In genomic region chr15:56128029-56128428, GRCm38 (mm10) we compare ENCODE assay signal across 20 mouse cellular contexts.
DNase-seq lines count a peak whose midpoint lies in the region; ATAC-seq lines count a peak whose summit lies in the region.
"Had no signal": no experiment of that assay in that cellular context is flagged by ENCODE, and none has a peak within 500 bp of the region (broad histone marks: within the 10 kb centered on the region; RNA-seq: fewer than 3 reads in every experiment).

No protein-coding gene starts in this region.

- no peak overlapping the region for H3K9ac ChIP-seq in forebrain, embryonic 14.5 days (ENCODE audit: low read length)
- H3K9ac ChIP-seq in hindbrain, embryonic 14.5 days: no peak overlapping the region
- no peak overlapping the region for H3K9ac ChIP-seq in hindbrain, embryonic 12.5 days
- H3K9ac ChIP-seq in forebrain, embryonic 16.5 days (replicated peaks; ENCODE audit: low read depth, low read length): no peak overlapping the region
- H3K9ac ChIP-seq: embryonic facial prominence, embryonic 13.5 days; embryonic facial prominence, embryonic 15.5 days had no signal

- intact Hi-C loops in left cerebral cortex, postnatal 4 days (cut with DNase I): no loop called here

- peak; percentile 23 for DNase-seq in forebrain, embryonic 14.5 days (ENCODE audit: low spot score)
- DNase-seq in forebrain, embryonic 10.5 days (ENCODE audit: extremely low spot score, low spot score): no peak
- peak; percentile 18 for DNase-seq in hindbrain, embryonic 14.5 days (ENCODE audit: low spot score)
- DNase-seq in left cerebral cortex, postnatal 4 days: no peak
- no peak for DNase-seq in adrenal gland, adult (ENCODE audit: inconsistent age in 2 of 2, low spot score in 1 of 2)
- DNase-seq: adrenal gland, adult 8-10 months; adrenal gland, postnatal 14 days; adrenal gland, postnatal 36 days; cerebellum, adult 11 months; cerebellum, adult 18-20 months; cerebellum, adult 8-10 months; cerebellum, adult 9-11 months; cerebellum, postnatal 14 days; cerebellum, postnatal 36 days; embryo, embryonic 11 days had no signal

- no peak overlapping the region for H3K4me2 ChIP-seq in forebrain, embryonic 14.5 days (ENCODE audit: low read length)
- H3K4me2 ChIP-seq in hindbrain, embryonic 14.5 days (replicated peaks): no peak overlapping the region
- H3K4me2 ChIP-seq in hindbrain, embryonic 12.5 days (replicated peaks): no peak overlapping the region
- H3K4me2 ChIP-seq in forebrain, embryonic 16.5 days (ENCODE audit: low read length): no peak overlapping the region
- H3K4me2 ChIP-seq: embryonic facial prominence, embryonic 13.5 days; embryonic facial prominence, embryonic 15.5 days had no signal

- 59% methylated on average over 1 of the region's 1 CpGs for WGBS in forebrain, embryonic 14.5 days
- WGBS in forebrain, embryonic 10.5 days: 88% methylated on average over 1 of the region's 1 CpGs
- WGBS in hindbrain, embryonic 14.5 days: 80% methylated on average over 1 of the region's 1 CpGs
- WGBS in hindbrain, embryonic 12.5 days: 90% methylated on average over 1 of the region's 1 CpGs
- WGBS in forebrain, embryonic 16.5 days: 63% methylated on average over 1 of the region's 1 CpGs

- H3K27ac ChIP-seq in forebrain, embryonic 14.5 days (ENCODE audit: low read depth, low read length): no peak overlapping the region
- H3K27ac ChIP-seq in forebrain, embryonic 10.5 days: no peak overlapping the region
- no peak overlapping the region for H3K27ac ChIP-seq in hindbrain, embryonic 14.5 days
- no peak overlapping the region for H3K27ac ChIP-seq in hindbrain, embryonic 12.5 days
- no peak overlapping the region for H3K27ac ChIP-seq in forebrain, embryonic 16.5 days (ENCODE audit: low read length)
- H3K27ac ChIP-seq: embryonic facial prominence, embryonic 13.5 days; embryonic facial prominence, embryonic 15.5 days had no signal

- ATAC-seq in forebrain, embryonic 14.5 days: peak; percentile 78
- ATAC-seq in hindbrain, embryonic 14.5 days (ENCODE audit: low FRiP score): no peak
- ATAC-seq in hindbrain, embryonic 12.5 days (ENCODE audit: low FRiP score): no peak
- ATAC-seq in forebrain, embryonic 16.5 days: peak; percentile 74

- no peaks in the 10 kb centered on the region for H3K4me1 ChIP-seq in forebrain, embryonic 14.5 days (ENCODE audit: control insufficient read depth, insufficient read depth, low read length)
- H3K4me1 ChIP-seq in forebrain, embryonic 10.5 days: no peaks in the 10 kb centered on the region
- no peaks in the 10 kb centered on the region for H3K4me1 ChIP-seq in hindbrain, embryonic 14.5 days (replicated peaks; ENCODE audit: control insufficient read depth, insufficient read depth, low read length)
- H3K4me1 ChIP-seq in hindbrain, embryonic 12.5 days: no peaks in the 10 kb centered on the region
- H3K4me1 ChIP-seq in forebrain, embryonic 16.5 days (replicated peaks; ENCODE audit: control insufficient read depth, insufficient read depth, low read length): no peaks in the 10 kb centered on the region
- H3K4me1 ChIP-seq: embryonic facial prominence, embryonic 13.5 days; embryonic facial prominence, embryonic 15.5 days had no signal

- no peaks in the 10 kb centered on the region for H3K27me3 ChIP-seq in forebrain, embryonic 14.5 days (replicated peaks; ENCODE audit: control insufficient read depth, insufficient read depth, low read length)
- no peaks in the 10 kb centered on the region for H3K27me3 ChIP-seq in forebrain, embryonic 10.5 days (ENCODE audit: poor library complexity, severe bottlenecking)
- H3K27me3 ChIP-seq in hindbrain, embryonic 14.5 days (ENCODE audit: control insufficient read depth, insufficient read depth, low read length): no peaks in the 10 kb centered on the region
- H3K27me3 ChIP-seq in hindbrain, embryonic 12.5 days: no peaks in the 10 kb centered on the region
- no peaks in the 10 kb centered on the region for H3K27me3 ChIP-seq in forebrain, embryonic 16.5 days (replicated peaks; ENCODE audit: control insufficient read depth, insufficient read depth, low read length)
- H3K27me3 ChIP-seq: embryonic facial prominence, embryonic 13.5 days; embryonic facial prominence, embryonic 15.5 days had no signal

- no peak overlapping the region for H3K4me3 ChIP-seq in forebrain, embryonic 14.5 days (ENCODE audit: low read depth, low read length)
- no peak overlapping the region for H3K4me3 ChIP-seq in forebrain, embryonic 10.5 days
- no peak overlapping the region for H3K4me3 ChIP-seq in hindbrain, embryonic 14.5 days (replicated peaks; ENCODE audit: low read length)
- no peak overlapping the region for H3K4me3 ChIP-seq in hindbrain, embryonic 12.5 days
- H3K4me3 ChIP-seq in forebrain, embryonic 16.5 days (replicated peaks; ENCODE audit: low read length): no peak overlapping the region
- H3K4me3 ChIP-seq: embryonic facial prominence, embryonic 13.5 days; embryonic facial prominence, embryonic 15.5 days; erythroblast, embryonic 14.5 days had no signal

- no peaks in the 10 kb centered on the region for H3K9me3 ChIP-seq in forebrain, embryonic 14.5 days (replicated peaks; ENCODE audit: control insufficient read depth, low read length)
- no peaks in the 10 kb centered on the region for H3K9me3 ChIP-seq in forebrain, embryonic 10.5 days
- H3K9me3 ChIP-seq in hindbrain, embryonic 14.5 days (ENCODE audit: control insufficient read depth, low read length): no peaks in the 10 kb centered on the region
- no peaks in the 10 kb centered on the region for H3K9me3 ChIP-seq in hindbrain, embryonic 12.5 days (replicated peaks)
- H3K9me3 ChIP-seq in forebrain, embryonic 16.5 days (ENCODE audit: control insufficient read depth, low read length): no peaks in the 10 kb centered on the region
- H3K9me3 ChIP-seq: embryonic facial prominence, embryonic 13.5 days; embryonic facial prominence, embryonic 15.5 days had no signal

- no peaks in the 10 kb centered on the region for H3K36me3 ChIP-seq in forebrain, embryonic 14.5 days (ENCODE audit: control insufficient read depth, insufficient read depth, low read length)
- no peaks in the 10 kb centered on the region for H3K36me3 ChIP-seq in forebrain, embryonic 10.5 days (replicated peaks)
- no peaks in the 10 kb centered on the region for H3K36me3 ChIP-seq in hindbrain, embryonic 14.5 days (replicated peaks; ENCODE audit: control insufficient read depth, insufficient read depth)
- H3K36me3 ChIP-seq in hindbrain, embryonic 12.5 days: no peaks in the 10 kb centered on the region
- no peaks in the 10 kb centered on the region for H3K36me3 ChIP-seq in forebrain, embryonic 16.5 days (ENCODE audit: control insufficient read depth, insufficient read depth)
- H3K36me3 ChIP-seq: embryonic facial prominence, embryonic 13.5 days; embryonic facial prominence, embryonic 15.5 days had no signal

Comparison
In these comparisons a context has a peak if more than half of its experiments do, and no peak if none do; other contexts are left out.
1. DNase-seq: peak in forebrain, embryonic 14.5 days (single experiment) and hindbrain, embryonic 14.5 days (single experiment); none in forebrain, embryonic 10.5 days (single experiment), left cerebral cortex, postnatal 4 days (single experiment) and adrenal gland, adult (0 of 2).
2. ATAC-seq: peak in forebrain, embryonic 14.5 days (single experiment) and forebrain, embryonic 16.5 days (single experiment); none in hindbrain, embryonic 14.5 days (single experiment) and hindbrain, embryonic 12.5 days (single experiment).